Mouse (Mus musculus): ENCODE data around the gene Ptgdr2. TPM values are rescaled to one million over a fixed set of nuclear protein-coding genes. Genes with fewer than 3 reads are reported as not detected.

Ptgdr2 gene
- polyA plus RNA-seq, 1 experiment from 2014 or later = not detected

DNA sequence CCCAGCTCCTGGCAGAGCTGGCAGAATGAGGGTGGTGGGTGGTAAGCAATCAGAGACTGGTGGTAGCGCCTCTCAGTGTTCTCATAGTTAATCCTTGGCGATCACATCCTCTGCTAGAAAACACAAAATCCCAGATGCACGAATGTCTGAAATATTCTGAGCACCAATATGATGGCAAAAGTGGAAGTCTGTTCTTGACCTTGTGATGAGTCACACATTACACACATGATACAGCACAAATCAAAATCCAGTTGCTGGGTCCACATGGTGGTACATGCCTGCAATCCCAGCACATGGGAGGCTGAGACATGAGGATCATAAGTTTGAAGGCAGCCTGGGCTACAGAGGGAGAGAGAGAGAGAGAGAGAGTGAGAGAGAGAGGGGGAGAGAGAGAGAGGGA is 15.9 kb upstream of the Ptgdr2 start:
- no peak overlapping the region for H3K9ac ChIP-seq (ENCODE audit: low read depth, low read length)
- H3K36me3 ChIP-seq (ENCODE audit: control insufficient read depth, insufficient read depth) = no peaks in the 10 kb centered on the region
- no peaks in the 10 kb centered on the region for H3K9me3 ChIP-seq (ENCODE audit: control insufficient read depth)
- no peak for TF ChIP-seq CTCF (IDR thresholded peaks at IDR 0.05; ENCODE audit: low read depth)
- 80% methylated on average over 3 of the region's 3 CpGs for WGBS
- H3K27ac ChIP-seq (ENCODE audit: low read depth, low read length) = no peak overlapping the region
- H3K4me3 ChIP-seq (ENCODE audit: low read depth, low read length) = no peak overlapping the region
- no peak for ATAC-seq
- H3K4me1 ChIP-seq (replicated peaks; ENCODE audit: control insufficient read depth, insufficient read depth, low read length) = no peaks in the 10 kb centered on the region
- no peaks in the 10 kb centered on the region for H3K27me3 ChIP-seq (replicated peaks; ENCODE audit: control insufficient read depth, insufficient read depth, low read length)
- no peak overlapping the region for H3K4me2 ChIP-seq (replicated peaks; ENCODE audit: low read depth)

DNA sequence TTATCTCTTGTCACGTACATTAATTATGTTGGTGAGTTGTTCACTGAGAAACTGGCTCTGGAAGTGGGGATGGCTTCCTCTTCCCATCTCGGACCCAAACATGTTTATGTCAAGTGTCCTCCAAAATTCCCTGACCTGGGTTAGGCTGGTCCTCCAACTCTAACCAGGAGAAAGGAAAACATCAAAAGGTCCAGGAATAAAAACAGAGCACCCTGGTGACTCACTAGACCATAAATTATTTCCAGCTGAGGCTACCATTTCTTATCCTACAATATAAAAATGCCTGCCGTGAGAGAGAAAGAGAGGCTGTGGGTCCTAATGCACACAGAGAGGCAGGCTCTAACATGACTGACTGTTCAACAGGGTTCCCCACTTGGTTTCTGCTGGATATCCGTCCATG is 12.7 kb upstream of the Ptgdr2 start:
- no peaks in the 10 kb centered on the region for H3K9me3 ChIP-seq (ENCODE audit: control insufficient read depth)
- no peak for TF ChIP-seq CTCF (IDR thresholded peaks at IDR 0.05; ENCODE audit: low read depth)
- no peak overlapping the region for H3K9ac ChIP-seq (ENCODE audit: low read depth, low read length)
- no peak overlapping the region for H3K4me3 ChIP-seq (ENCODE audit: low read depth, low read length)
- H3K36me3 ChIP-seq (ENCODE audit: control insufficient read depth, insufficient read depth) = no peaks in the 10 kb centered on the region
- no peak overlapping the region for H3K27ac ChIP-seq (ENCODE audit: low read depth, low read length)
- no peak for ATAC-seq
- no peaks in the 10 kb centered on the region for H3K27me3 ChIP-seq (replicated peaks; ENCODE audit: control insufficient read depth, insufficient read depth, low read length)
- peaks cover 3% of the 10 kb centered on the region; the same call in 1 of the 2 replicates for H3K4me1 ChIP-seq (replicated peaks; ENCODE audit: control insufficient read depth, insufficient read depth, low read length)
- 40% methylated on average over 4 of the region's 4 CpGs for WGBS
- H3K4me2 ChIP-seq (replicated peaks; ENCODE audit: low read depth) = no peak overlapping the region

GRCm38 (mm10) chr19:10926123-10926621 is 10.8 kb upstream of the Ptgdr2 start:
- 24% methylated on average over 6 of the region's 6 CpGs for WGBS
- peak; percentile 84 for ATAC-seq
- Histone ChIP-seq H3K27ac (ENCODE audit: low read depth, low read length) (no peak overlapping the region), H3K4me3 (ENCODE audit: low read depth, low read length) (no peak overlapping the region), H3K4me2 (replicated peaks; ENCODE audit: low read depth) (no peak overlapping the region), H3K4me1 (replicated peaks; ENCODE audit: control insufficient read depth, insufficient read depth, low read length) (peaks cover 3% of the 10 kb centered on the region; the same call in 1 of the 2 replicates), H3K27me3 (replicated peaks; ENCODE audit: control insufficient read depth, insufficient read depth, low read length) (no peaks in the 10 kb centered on the region), H3K9ac (ENCODE audit: low read depth, low read length) (no peak overlapping the region), H3K9me3 (ENCODE audit: control insufficient read depth) (no peaks in the 10 kb centered on the region), H3K36me3 (ENCODE audit: control insufficient read depth, insufficient read depth) (no peaks in the 10 kb centered on the region)
- no peak for TF ChIP-seq CTCF (IDR thresholded peaks at IDR 0.05; ENCODE audit: low read depth)

GRCm38 (mm10) chr19:10926666-10927065 is 10.3 kb upstream of the Ptgdr2 start:
- no peak overlapping the region for H3K4me3 ChIP-seq (ENCODE audit: low read depth, low read length)
- H3K9me3 ChIP-seq (ENCODE audit: control insufficient read depth) = no peaks in the 10 kb centered on the region
- H3K9ac ChIP-seq (ENCODE audit: low read depth, low read length) = no peak overlapping the region
- WGBS = 49% methylated on average over 4 of the region's 4 CpGs
- no peak overlapping the region for H3K27ac ChIP-seq (ENCODE audit: low read depth, low read length)
- no peaks in the 10 kb centered on the region for H3K27me3 ChIP-seq (replicated peaks; ENCODE audit: control insufficient read depth, insufficient read depth, low read length)
- no peak for ATAC-seq
- H3K4me2 ChIP-seq (replicated peaks; ENCODE audit: low read depth) = no peak overlapping the region
- no peak for TF ChIP-seq CTCF (IDR thresholded peaks at IDR 0.05; ENCODE audit: low read depth)
- no peaks in the 10 kb centered on the region for H3K36me3 ChIP-seq (ENCODE audit: control insufficient read depth, insufficient read depth)
- H3K4me1 ChIP-seq (replicated peaks; ENCODE audit: control insufficient read depth, insufficient read depth, low read length) = peaks cover 3% of the 10 kb centered on the region; the same call in 1 of the 2 replicates

- no peak overlapping the region for H3K27ac ChIP-seq (ENCODE audit: low read depth, low read length)
- peaks cover 3% of the 10 kb centered on the region; the same call in 1 of the 2 replicates for H3K4me1 ChIP-seq (replicated peaks; ENCODE audit: control insufficient read depth, insufficient read depth, low read length)
- H3K9me3 ChIP-seq (ENCODE audit: control insufficient read depth) = no peaks in the 10 kb centered on the region
- no peak overlapping the region for H3K4me3 ChIP-seq (ENCODE audit: low read depth, low read length)
- H3K9ac ChIP-seq (ENCODE audit: low read depth, low read length) = no peak overlapping the region
- ATAC-seq = no peak
- no peak overlapping the region for H3K4me2 ChIP-seq (replicated peaks; ENCODE audit: low read depth)
- TF ChIP-seq CTCF (IDR thresholded peaks at IDR 0.05; ENCODE audit: low read depth) = no peak
- no peaks in the 10 kb centered on the region for H3K27me3 ChIP-seq (replicated peaks; ENCODE audit: control insufficient read depth, insufficient read depth, low read length)
- 89% methylated on average over 2 of the region's 2 CpGs for WGBS
- no peaks in the 10 kb centered on the region for H3K36me3 ChIP-seq (ENCODE audit: control insufficient read depth, insufficient read depth)
These were observed 6.3 kb upstream of the Ptgdr2 start for GRCm38 (mm10) chr19:10930641-10931040.

DNA sequence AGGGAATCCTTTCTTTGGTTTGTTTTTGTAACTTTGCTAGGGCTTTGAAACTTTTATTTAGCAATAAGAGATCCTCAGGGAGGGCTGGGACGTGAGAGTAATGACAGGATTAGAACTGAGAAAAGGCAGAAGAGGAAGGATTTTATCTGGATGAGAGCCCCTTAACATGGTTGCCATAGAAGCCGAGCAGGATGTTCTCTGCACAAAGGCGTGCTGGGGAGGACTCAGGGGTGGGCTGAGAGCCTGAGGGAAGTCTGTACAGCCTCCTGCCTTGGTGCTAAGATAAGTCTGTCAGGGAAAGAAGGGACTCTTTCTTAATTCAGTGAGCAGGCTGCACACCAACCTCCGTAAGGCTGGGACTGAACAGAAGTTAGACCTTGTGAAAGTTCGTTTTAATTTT is 1.9 kb upstream of the Ptgdr2 start:
- ATAC-seq = no peak
- Histone ChIP-seq H3K27ac (ENCODE audit: low read depth, low read length) (no peak overlapping the region), H3K36me3 (ENCODE audit: control insufficient read depth, insufficient read depth) (no peaks in the 10 kb centered on the region), H3K4me2 (replicated peaks; ENCODE audit: low read depth) (no peak overlapping the region), H3K27me3 (replicated peaks; ENCODE audit: control insufficient read depth, insufficient read depth, low read length) (no peaks in the 10 kb centered on the region), H3K9ac (ENCODE audit: low read depth, low read length) (no peak overlapping the region), H3K4me3 (ENCODE audit: low read depth, low read length) (no peak overlapping the region), H3K9me3 (ENCODE audit: control insufficient read depth) (no peaks in the 10 kb centered on the region), H3K4me1 (replicated peaks; ENCODE audit: control insufficient read depth, insufficient read depth, low read length) (no peaks in the 10 kb centered on the region)
- 55% methylated on average over 5 of the region's 5 CpGs for WGBS
- no peak for TF ChIP-seq CTCF (IDR thresholded peaks at IDR 0.05; ENCODE audit: low read depth)

DNA sequence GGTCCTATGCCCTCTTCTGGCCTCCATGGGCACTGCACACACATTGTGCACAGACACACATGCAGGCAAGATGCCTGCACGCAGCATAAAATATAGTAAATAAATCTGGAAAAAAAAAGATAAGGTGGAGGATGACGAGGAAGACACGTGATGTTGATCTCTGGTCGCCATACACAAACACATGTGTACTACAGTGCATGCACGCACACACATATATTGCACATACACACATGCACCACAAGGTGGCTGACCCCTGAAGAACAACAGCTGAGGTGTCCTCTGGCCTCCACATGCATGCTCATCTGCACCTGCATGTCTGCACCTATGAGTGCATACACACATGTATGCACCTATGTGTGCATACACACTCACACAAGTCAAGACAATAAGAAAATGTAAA is 883 bp upstream of the Ptgdr2 start:
- WGBS = 90% methylated on average over 5 of the region's 5 CpGs
- no peak for ATAC-seq
- H3K4me3 ChIP-seq (ENCODE audit: low read depth, low read length) = no peak overlapping the region

More for the DNA sequence above, 883 bp upstream of the Ptgdr2 start:
- Histone ChIP-seq H3K36me3 (ENCODE audit: control insufficient read depth, insufficient read depth) (no peaks in the 10 kb centered on the region), H3K4me1 (replicated peaks; ENCODE audit: control insufficient read depth, insufficient read depth, low read length) (no peaks in the 10 kb centered on the region; the same call in 1 of the 2 replicates), H3K4me2 (replicated peaks; ENCODE audit: low read depth) (no peak overlapping the region), H3K27me3 (replicated peaks; ENCODE audit: control insufficient read depth, insufficient read depth, low read length) (no peaks in the 10 kb centered on the region), H3K27ac (ENCODE audit: low read depth, low read length) (no peak overlapping the region), H3K9ac (ENCODE audit: low read depth, low read length) (no peak overlapping the region), H3K9me3 (ENCODE audit: control insufficient read depth) (no peaks in the 10 kb centered on the region)
- peak; percentile 26; the same call in 1 of the 2 replicates for TF ChIP-seq CTCF (IDR thresholded peaks at IDR 0.05; ENCODE audit: low read depth)
